Mouse (Mus musculus) testis, adult 2 months (tissue): ENCODE measurements around the gene Ccl3. TPM values are rescaled to one million over a fixed set of nuclear protein-coding genes. Genes with fewer than 3 reads are reported as not detected.

Source experiments
- H3K27ac ChIP-seq: fragments of 200-500 bp; 2 replicates; pipeline ENCODE4 v1.5.1; 2012; ENCODE audit warnings: low read depth, low read length; ENCODE audit not compliant: control insufficient read depth, insufficient read depth
- H3K27me3 ChIP-seq: fragments of 200-500 bp; 2 replicates; pipeline ENCODE4 v1.6.1; 2012; ENCODE audit warnings: mild to moderate bottlenecking, low read length, moderate library complexity; ENCODE audit not compliant: control insufficient read depth, insufficient read depth
- H3K36me3 ChIP-seq: fragments of 200-500 bp; 2 replicates; pipeline ENCODE4 v1.6.1; 2012; ENCODE audit warnings: mild to moderate bottlenecking, low read length; ENCODE audit not compliant: control insufficient read depth, insufficient read depth
- H3K4me1 ChIP-seq: fragments of 200-500 bp; 2 replicates; pipeline ENCODE4 v1.6.1; 2012; ENCODE audit warnings: low read length; ENCODE audit not compliant: control insufficient read depth, insufficient read depth
- H3K4me3 ChIP-seq: fragments of 200-500 bp; 2 replicates; pipeline ENCODE4 v1.5.1; 2012; ENCODE audit warnings: low read depth, mild to moderate bottlenecking, low read length, moderate library complexity, mixed read lengths; ENCODE audit not compliant: control insufficient read depth
- CTCF ChIP-seq: fragments of 200-500 bp; IDR thresholded peaks from 2 replicates; pipeline ENCODE4 v1.5.1; 2012; ENCODE audit warnings: low read depth, mild to moderate bottlenecking, inconsistent platforms, low read length, moderate library complexity; ENCODE audit not compliant: control insufficient read depth, insufficient read depth, insufficient replicate concordance
- POLR2A ChIP-seq: fragments of 200-500 bp; IDR thresholded peaks from 2 replicates; pipeline ENCODE4 v1.6.1; 2012; ENCODE audit warnings: low read depth, mild to moderate bottlenecking, inconsistent platforms, low read length, moderate library complexity; ENCODE audit not compliant: control insufficient read depth
- polyA plus RNA-seq: library from polyadenylated mRNA; depleted of rRNA; stranded (reverse); fragments of >200 nt; gene quantifications from 2 replicates; pipeline ENCODE4 v1.2.3, GENCODE M21; 2012; rRNA removed

The Ccl3 gene
- 0.14 TPM in 1 of 2 replicates, not detected in the other for polyA plus RNA-seq

- H3K4me3 ChIP-seq, result no peak within 1 kb of the TSS
- no peaks in the 10 kb centered on the region for H3K36me3 ChIP-seq
- no peaks in the 10 kb centered on the region for H3K27me3 ChIP-seq
- no peak within 1 kb of the TSS for H3K27ac ChIP-seq
- TF ChIP-seq CTCF (no peak), POLR2A (no peak)
- no peaks in the 10 kb centered on the region for H3K4me1 ChIP-seq
Measured at GRCm38 (mm10) chr11:83649305-83649841, at the start of gene Ccl3. Gene Ccl3, minus strand, starts transcription at chr11:83649355.

DNA sequence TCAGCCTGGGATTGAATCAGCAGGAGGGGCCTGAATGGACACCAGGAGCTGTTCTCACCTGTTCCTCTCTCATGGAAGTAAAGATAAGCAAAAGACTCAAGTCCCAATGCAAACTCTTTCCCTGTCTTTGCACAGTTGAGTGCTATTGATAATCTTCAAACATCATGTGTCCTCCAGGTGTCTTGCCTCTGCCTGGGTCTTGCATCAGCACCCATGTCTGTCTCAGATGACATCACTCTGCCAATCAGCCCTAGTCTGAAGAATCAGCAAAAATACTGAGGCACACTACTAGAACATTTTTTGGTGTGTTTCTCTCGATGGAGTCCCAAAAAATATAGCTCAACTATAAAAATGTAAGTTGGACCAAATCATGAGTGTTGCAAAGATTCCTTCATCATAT lies 42.9 kb upstream of the Ccl3 start:
- H3K27ac ChIP-seq, result no peak overlapping the region
- no peak overlapping the region for H3K4me3 ChIP-seq
- H3K4me1 ChIP-seq, result no peaks in the 10 kb centered on the region
- no peaks in the 10 kb centered on the region for H3K27me3 ChIP-seq
- H3K36me3 ChIP-seq, result no peaks in the 10 kb centered on the region
- TF ChIP-seq POLR2A (no peak), CTCF (no peak)

DNA sequence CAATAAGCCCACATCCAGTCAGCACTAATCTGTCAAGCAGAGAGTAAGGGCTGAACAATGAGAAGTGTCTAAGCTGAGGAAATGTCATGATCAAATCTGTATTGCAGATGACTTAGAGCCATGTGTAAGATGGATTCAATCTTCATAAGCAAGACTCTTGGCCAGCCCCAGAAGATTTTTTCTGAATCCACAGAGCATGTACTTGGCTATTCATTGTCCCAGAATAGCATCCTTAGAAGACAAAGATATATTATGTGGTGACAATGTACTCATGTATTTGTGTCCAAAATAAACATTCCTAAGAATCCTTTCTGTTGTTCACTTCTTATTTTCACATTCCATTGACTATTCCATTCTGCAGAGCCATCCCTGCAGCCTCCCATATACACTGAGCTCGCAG lies 40.8 kb upstream of the Ccl3 start:
- TF ChIP-seq CTCF (no peak), POLR2A (no peak)
- H3K4me3 ChIP-seq, result no peak overlapping the region
- no peaks in the 10 kb centered on the region for H3K27me3 ChIP-seq
- H3K36me3 ChIP-seq, result no peaks in the 10 kb centered on the region
- no peak overlapping the region for H3K27ac ChIP-seq
- no peaks in the 10 kb centered on the region for H3K4me1 ChIP-seq

- Histone ChIP-seq H3K4me3 (no peak overlapping the region), H3K27ac (no peak overlapping the region), H3K4me1 (no peaks in the 10 kb centered on the region), H3K27me3 (no peaks in the 10 kb centered on the region), H3K36me3 (no peaks in the 10 kb centered on the region)
- TF ChIP-seq POLR2A (no peak), CTCF (no peak)
Measured at GRCm38 (mm10) chr11:83675665-83676064, 26.5 kb upstream of the Ccl3 start.

GRCm38 (mm10) chr11:83671743-83672142 lies 22.6 kb upstream of the Ccl3 start:
- Histone ChIP-seq H3K4me3 (no peak overlapping the region), H3K36me3 (no peaks in the 10 kb centered on the region), H3K4me1 (no peaks in the 10 kb centered on the region), H3K27me3 (no peaks in the 10 kb centered on the region), H3K27ac (no peak overlapping the region)
- TF ChIP-seq CTCF (no peak), POLR2A (no peak)

GRCm38 (mm10) chr11:83663532-83663931 lies 14.4 kb upstream of the Ccl3 start:
- no peaks in the 10 kb centered on the region for H3K36me3 ChIP-seq
- H3K27ac ChIP-seq, result no peak overlapping the region
- H3K27me3 ChIP-seq, result no peaks in the 10 kb centered on the region
- TF ChIP-seq CTCF, result no peak
- no peak for TF ChIP-seq POLR2A
- no peaks in the 10 kb centered on the region for H3K4me1 ChIP-seq
- no peak overlapping the region for H3K4me3 ChIP-seq

DNA sequence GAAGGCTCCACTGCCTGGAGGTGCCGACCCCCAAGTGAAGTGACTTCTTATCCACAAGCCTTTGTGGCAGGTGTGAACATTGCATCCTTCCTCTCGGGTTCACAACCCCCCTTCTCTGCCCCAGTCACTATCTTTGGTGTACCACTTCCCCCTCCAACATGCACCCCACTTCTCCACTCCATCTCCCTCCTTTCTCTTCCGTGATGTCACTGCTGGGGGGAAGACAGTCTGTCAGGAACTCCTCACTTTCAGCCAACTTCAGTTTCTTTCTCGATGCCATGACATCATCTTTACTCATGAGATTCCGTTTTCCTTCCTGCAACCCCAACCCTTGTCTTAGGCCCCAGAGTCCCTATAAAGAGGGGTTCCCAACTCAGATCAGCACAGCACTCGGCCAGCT lies 13.0 kb upstream of the Ccl3 start, which contains the start of gene Ccl4:
Gene Ccl4, plus strand, starts transcription at position 381 of the 400 bp plus-strand sequence.
- Histone ChIP-seq H3K4me1 (no peaks in the 10 kb centered on the region), H3K36me3 (no peaks in the 10 kb centered on the region), H3K4me3 (no peak within 1 kb of the TSS), H3K27me3 (no peaks in the 10 kb centered on the region), H3K27ac (no peak within 1 kb of the TSS)
- TF ChIP-seq CTCF (no peak), POLR2A (no peak)

DNA sequence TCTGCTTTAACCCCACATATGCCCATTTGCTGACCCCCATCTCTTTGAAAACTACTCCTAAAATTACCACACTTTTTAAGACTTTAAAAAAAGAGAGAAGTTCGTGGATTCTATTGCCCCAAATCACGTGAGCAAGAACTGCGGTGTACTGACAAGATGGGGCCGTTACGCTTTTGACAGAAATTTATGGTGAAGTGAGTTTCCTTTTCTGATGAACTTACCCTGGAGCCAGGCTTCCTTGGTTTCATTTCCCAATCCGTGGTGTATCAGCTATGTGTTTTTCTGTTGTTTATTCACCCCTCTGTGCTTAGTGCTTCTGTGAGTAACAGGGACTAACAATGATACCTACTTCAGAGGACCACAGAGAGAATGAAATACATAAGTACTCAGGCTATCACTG lies 9.6 kb upstream of the Ccl3 start:
- Histone ChIP-seq H3K27ac (no peak overlapping the region), H3K36me3 (no peaks in the 10 kb centered on the region), H3K27me3 (no peaks in the 10 kb centered on the region), H3K4me3 (no peak overlapping the region), H3K4me1 (no peaks in the 10 kb centered on the region)
- TF ChIP-seq CTCF (no peak), POLR2A (no peak)
